Mouse (Mus musculus): ENCODE measurements around the gene Pln. TPM values are rescaled to one million over a fixed set of nuclear protein-coding genes. Genes with fewer than 3 reads are reported as not detected.

The Pln gene
- polyA plus RNA-seq, 1 experiment from 2014 or later, result 0.22 TPM

DNA sequence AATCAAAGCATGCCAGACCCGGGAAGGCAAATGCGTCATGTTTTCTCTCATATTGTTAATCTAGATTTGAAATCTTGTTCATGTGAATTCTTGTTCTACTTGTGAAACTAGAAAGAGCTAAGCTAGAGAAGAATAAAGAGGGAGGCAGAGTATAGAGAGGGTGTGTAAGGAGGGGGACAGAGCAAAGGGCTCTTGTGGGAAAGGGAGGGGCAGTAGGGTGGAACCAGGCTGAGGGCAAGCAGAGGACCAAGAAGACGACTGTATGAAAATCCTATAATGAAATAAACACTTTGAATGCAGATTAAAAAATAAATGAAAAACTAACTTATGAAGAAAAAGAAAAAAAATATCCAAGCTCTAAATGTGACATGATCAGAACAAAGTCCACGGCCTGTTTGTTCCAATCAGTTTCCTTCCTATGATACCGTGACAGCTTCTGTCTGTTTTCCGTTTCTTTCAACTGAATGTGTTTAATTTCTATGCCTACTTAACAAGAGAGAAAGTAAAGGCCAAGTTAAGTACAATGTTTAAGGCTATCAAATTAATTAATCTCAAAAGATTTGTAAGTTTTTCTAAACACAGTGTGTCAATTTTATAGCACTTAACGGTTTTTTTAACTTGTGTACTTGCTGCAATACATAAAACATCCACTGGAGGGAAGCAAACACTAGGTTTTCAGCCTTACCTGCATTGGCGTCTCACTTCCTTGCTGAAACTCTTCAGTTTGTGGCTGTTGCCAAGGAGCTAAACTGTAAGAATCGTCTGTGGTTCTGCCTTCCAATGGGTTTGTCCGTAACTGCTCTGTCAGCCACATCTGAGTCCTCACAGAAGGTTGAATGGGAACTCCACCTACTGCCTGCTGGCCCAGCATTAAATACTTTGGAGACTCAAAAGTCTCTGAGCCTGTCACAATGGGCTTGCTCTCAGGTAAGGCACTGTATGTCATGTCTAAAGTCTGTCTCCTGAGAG, 10.6 kb downstream of the Pln start:
- DNase-seq, result peak; percentile 35
- Histone ChIP-seq H3K27me3 (ENCODE audit: insufficient read depth, low read length) (no peaks in the 10 kb centered on the region), H3K4me2 (ENCODE audit: low read depth, low read length) (no peak overlapping the region), H3K9ac (replicated peaks) (no peak overlapping the region), H3K9me3 (ENCODE audit: low read length) (no peaks in the 10 kb centered on the region), H3K4me3 (ENCODE audit: low read depth, low read length) (no peak overlapping the region), H3K4me1 (ENCODE audit: insufficient read depth) (peaks cover 3% of the 10 kb centered on the region; the same call in 1 of the 2 replicates), H3K27ac (ENCODE audit: low read depth) (peak overlapping the region; percentile 4; the same call in 1 of the 2 replicates), H3K36me3 (replicated peaks; ENCODE audit: insufficient read depth, low read length) (peaks cover 32% of the 10 kb centered on the region)
- TF ChIP-seq EP300 (IDR thresholded peaks at IDR 0.05; ENCODE audit: low read depth) (no peak), CTCF (IDR thresholded peaks at IDR 0.05; ENCODE audit: low read depth) (peak; percentile 89)
- 55% methylated on average over 10 of the region's 10 CpGs for WGBS (ENCODE audit: insufficient replicate concordance)
- peak; percentile 55; the same call in 1 of the 2 replicates for ATAC-seq

DNA sequence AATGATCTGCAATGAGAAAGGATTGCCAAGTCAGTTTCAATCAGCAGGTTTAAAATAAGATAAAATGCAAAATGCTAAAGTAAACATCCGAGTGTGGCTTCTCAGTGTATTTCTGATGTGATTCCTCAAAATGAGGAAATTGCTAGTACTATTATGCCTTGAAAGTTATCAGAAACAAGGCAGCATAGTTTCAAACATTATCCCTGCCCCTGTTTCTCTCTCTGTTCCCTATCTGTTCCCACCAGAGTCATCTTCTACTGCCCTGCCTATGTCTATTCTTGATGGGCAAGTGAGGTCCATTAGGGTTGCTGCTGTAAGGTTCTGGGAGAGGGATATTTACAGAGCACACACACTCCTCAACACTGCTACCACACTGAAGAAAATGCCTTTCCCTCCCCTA, 11.8 kb downstream of the Pln start:
- peaks cover 32% of the 10 kb centered on the region; the same call in 1 of the 2 replicates for H3K36me3 ChIP-seq (replicated peaks; ENCODE audit: insufficient read depth, low read length)
- no peak overlapping the region for H3K27ac ChIP-seq (ENCODE audit: low read depth)
- no peaks in the 10 kb centered on the region for H3K27me3 ChIP-seq (ENCODE audit: insufficient read depth, low read length)
- H3K4me3 ChIP-seq (ENCODE audit: low read depth, low read length), result no peak overlapping the region
- no peak for TF ChIP-seq CTCF (IDR thresholded peaks at IDR 0.05; ENCODE audit: low read depth)
- no peak for TF ChIP-seq EP300 (IDR thresholded peaks at IDR 0.05; ENCODE audit: low read depth)
- H3K4me2 ChIP-seq (ENCODE audit: low read depth, low read length), result no peak overlapping the region
- no peak overlapping the region for H3K9ac ChIP-seq (replicated peaks)
- no peak for DNase-seq
- WGBS (ENCODE audit: insufficient replicate concordance), result 73% methylated on average over 1 of the region's 1 CpGs
- no peaks in the 10 kb centered on the region; the same call in 1 of the 2 replicates for H3K4me1 ChIP-seq (ENCODE audit: insufficient read depth)
- H3K9me3 ChIP-seq (ENCODE audit: low read length), result no peaks in the 10 kb centered on the region
- ATAC-seq, result no peak

GRCm38 (mm10) chr10:53353665-53354064, 16.2 kb downstream of the Pln start:
- peaks cover 37% of the 10 kb centered on the region for H3K36me3 ChIP-seq (replicated peaks; ENCODE audit: insufficient read depth, low read length)
- no peak for DNase-seq
- no peak for ATAC-seq
- no peak for TF ChIP-seq CTCF (IDR thresholded peaks at IDR 0.05; ENCODE audit: low read depth)
- no peak for TF ChIP-seq EP300 (IDR thresholded peaks at IDR 0.05; ENCODE audit: low read depth)
- H3K4me3 ChIP-seq (ENCODE audit: low read depth, low read length), result no peak overlapping the region
- no peaks in the 10 kb centered on the region for H3K27me3 ChIP-seq (ENCODE audit: insufficient read depth, low read length)
- H3K4me1 ChIP-seq (ENCODE audit: insufficient read depth), result no peaks in the 10 kb centered on the region; the same call in 1 of the 2 replicates
- no peak overlapping the region for H3K4me2 ChIP-seq (ENCODE audit: low read depth, low read length)
- WGBS (ENCODE audit: insufficient replicate concordance), result 61% methylated on average over 3 of the region's 3 CpGs
- no peaks in the 10 kb centered on the region for H3K9me3 ChIP-seq (ENCODE audit: low read length)
- no peak overlapping the region for H3K27ac ChIP-seq (ENCODE audit: low read depth)
- no peak overlapping the region for H3K9ac ChIP-seq (replicated peaks)

DNA sequence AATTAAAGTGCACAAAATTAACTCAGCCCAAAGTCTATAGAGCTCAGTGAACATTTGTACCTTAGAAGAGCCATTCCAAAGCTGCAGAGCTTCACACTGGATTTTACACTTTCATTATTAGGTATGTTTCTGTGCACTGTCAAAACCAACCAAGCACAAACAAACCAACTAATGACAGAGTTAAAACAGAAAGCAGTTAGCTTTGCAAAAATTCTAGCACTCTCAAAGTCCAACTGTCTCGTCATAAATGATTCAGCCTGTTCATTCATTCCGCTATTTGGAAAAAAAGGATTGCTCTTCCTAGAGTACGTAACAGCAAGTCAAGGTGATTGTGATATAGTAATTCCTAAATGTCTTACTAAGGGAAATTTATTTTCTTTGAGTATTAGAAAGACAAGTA, 21.5 kb downstream of the Pln start:
- Histone ChIP-seq H3K36me3 (replicated peaks; ENCODE audit: insufficient read depth, low read length) (peaks cover 29% of the 10 kb centered on the region), H3K27me3 (ENCODE audit: insufficient read depth, low read length) (no peaks in the 10 kb centered on the region), H3K4me3 (ENCODE audit: low read depth, low read length) (no peak overlapping the region), H3K9ac (replicated peaks) (no peak overlapping the region), H3K9me3 (ENCODE audit: low read length) (no peaks in the 10 kb centered on the region), H3K27ac (ENCODE audit: low read depth) (no peak overlapping the region), H3K4me2 (ENCODE audit: low read depth, low read length) (peak overlapping the region; percentile 22; the same call in 1 of the 2 replicates), H3K4me1 (ENCODE audit: insufficient read depth) (peaks cover 8% of the 10 kb centered on the region; the same call in 1 of the 2 replicates)
- DNase-seq (no peak), ATAC-seq (no peak)
- 75% methylated on average over 3 of the region's 3 CpGs for WGBS (ENCODE audit: insufficient replicate concordance)
- no peak for TF ChIP-seq CTCF (IDR thresholded peaks at IDR 0.05; ENCODE audit: low read depth)
- no peak for TF ChIP-seq EP300 (IDR thresholded peaks at IDR 0.05; ENCODE audit: low read depth)

DNA sequence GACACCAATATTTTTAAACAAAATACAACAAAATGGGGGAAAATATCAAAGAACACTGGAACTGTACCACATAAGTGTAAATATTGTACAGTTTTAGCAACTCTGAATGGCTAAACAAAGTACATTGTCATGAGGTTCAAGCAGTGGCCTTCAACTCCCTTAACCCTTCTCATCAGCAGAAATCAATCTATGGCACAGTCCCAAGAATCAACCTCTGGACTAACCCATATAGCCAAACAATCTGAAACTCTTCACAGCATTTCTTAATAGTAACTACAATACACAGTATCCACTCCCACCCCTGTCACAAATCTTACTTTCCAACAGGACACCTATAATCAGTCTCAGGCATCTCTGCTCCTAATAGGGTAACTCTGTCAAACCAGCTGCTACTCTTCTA, 26.8 kb downstream of the Pln start:
- Histone ChIP-seq H3K4me2 (ENCODE audit: low read depth, low read length) (no peak overlapping the region), H3K36me3 (replicated peaks; ENCODE audit: insufficient read depth, low read length) (peaks cover 9% of the 10 kb centered on the region; the same call in 1 of the 2 replicates), H3K9me3 (ENCODE audit: low read length) (no peaks in the 10 kb centered on the region), H3K9ac (replicated peaks) (no peak overlapping the region), H3K27ac (ENCODE audit: low read depth) (peak overlapping the region; percentile 31), H3K27me3 (ENCODE audit: insufficient read depth, low read length) (no peaks in the 10 kb centered on the region), H3K4me1 (ENCODE audit: insufficient read depth) (peaks cover 12% of the 10 kb centered on the region; the same call in 1 of the 2 replicates), H3K4me3 (ENCODE audit: low read depth, low read length) (no peak overlapping the region)
- TF ChIP-seq CTCF (IDR thresholded peaks at IDR 0.05; ENCODE audit: low read depth) (no peak), EP300 (IDR thresholded peaks at IDR 0.05; ENCODE audit: low read depth) (no peak)
- no peak for DNase-seq
- peak; percentile 82 for ATAC-seq

GRCm38 (mm10) chr10:53367265-53367664, 29.8 kb downstream of the Pln start:
- Histone ChIP-seq H3K36me3 (replicated peaks; ENCODE audit: insufficient read depth, low read length) (peaks cover 14% of the 10 kb centered on the region), H3K4me3 (ENCODE audit: low read depth, low read length) (no peak overlapping the region), H3K9me3 (ENCODE audit: low read length) (peaks cover 11% of the 10 kb centered on the region), H3K4me2 (ENCODE audit: low read depth, low read length) (no peak overlapping the region), H3K27me3 (ENCODE audit: insufficient read depth, low read length) (no peaks in the 10 kb centered on the region), H3K4me1 (ENCODE audit: insufficient read depth) (peaks cover 8% of the 10 kb centered on the region; the same call in 1 of the 2 replicates), H3K27ac (ENCODE audit: low read depth) (no peak overlapping the region), H3K9ac (replicated peaks) (no peak overlapping the region)
- ATAC-seq, result no peak
- DNase-seq, result no peak
- 86% methylated on average over 2 of the region's 2 CpGs for WGBS (ENCODE audit: insufficient replicate concordance)
- no peak for TF ChIP-seq CTCF (IDR thresholded peaks at IDR 0.05; ENCODE audit: low read depth)

Data from liver, postnatal 0 days (tissue).